Mouse (Mus musculus) CD4-positive helper T cell, adult 2 months (primary cell): Measurements from ENCODE around the gene Npm3.
A peak's percentile ranks its signal among the peaks of the same experiment; 100 is the strongest.

Experiments
- DNase-seq: peaks from one replicate; pipeline ENCODE4 v3.0.0-alpha.2; 2012; ENCODE audit warnings: low read depth, missing footprints, low spot score

Gene Npm3

DNA sequence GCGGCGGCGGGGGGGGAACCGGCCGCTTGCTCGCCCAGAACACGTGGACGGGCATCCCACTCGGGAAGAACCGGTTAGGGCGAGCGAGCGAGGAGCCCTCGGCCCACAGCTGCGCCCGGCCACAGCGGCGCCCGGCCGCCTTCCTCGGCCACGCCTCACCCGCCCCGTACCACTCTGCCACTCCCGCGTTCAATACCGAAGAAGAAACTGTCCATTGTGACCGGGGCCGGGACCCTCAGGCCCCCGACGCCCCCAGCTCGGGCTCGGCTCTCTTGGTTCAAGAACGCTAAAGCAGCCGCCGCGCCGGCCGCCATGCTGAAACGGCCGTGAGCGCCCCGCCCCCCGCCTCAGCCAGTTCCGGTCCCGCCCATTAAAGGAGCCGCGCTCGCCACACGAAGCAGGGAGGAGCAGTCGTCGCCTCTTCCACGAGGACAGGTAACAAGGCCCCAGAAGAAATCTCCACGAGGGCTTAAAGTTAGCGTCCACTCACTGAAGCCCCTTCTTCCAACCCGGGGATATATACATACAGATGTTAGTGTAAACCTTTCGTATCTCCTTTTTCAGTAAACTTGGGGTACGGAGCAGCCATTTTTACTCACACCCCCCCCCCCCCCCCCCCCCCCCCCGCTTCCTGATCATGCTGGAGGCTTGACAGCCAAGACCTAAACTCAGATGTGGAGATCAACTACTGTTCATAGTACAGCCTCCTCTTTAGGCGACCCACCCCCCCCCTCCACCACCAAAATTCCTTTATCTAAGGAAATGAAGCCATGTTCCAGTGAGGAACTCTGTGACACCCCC is at the start of gene Npm3:
Gene Npm3 (minus strand): TSS at position 349 of the 801 bp plus-strand sequence.
- DNase-seq, result peak; percentile 92

DNA sequence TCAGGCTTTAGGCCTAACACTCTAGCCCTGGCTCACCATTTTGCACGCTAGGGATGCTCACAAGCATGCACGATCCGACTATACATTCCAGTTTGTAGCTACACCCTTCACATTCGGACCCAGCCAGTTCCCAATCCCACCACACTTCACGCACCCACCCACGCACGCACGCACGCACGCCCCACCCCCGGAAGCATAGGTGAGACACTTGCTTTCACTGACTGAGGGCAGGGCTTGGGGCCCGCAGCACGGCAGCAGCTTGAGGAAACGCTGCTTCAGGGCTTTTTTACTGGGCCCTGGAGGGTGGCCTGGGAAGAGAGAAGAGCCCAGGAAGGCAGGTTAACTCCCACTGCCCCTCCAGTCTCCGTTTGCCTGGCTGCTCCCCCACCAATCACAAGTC is 47.5 kb upstream of the Npm3 start:
- peak; percentile 75 for DNase-seq

DNA sequence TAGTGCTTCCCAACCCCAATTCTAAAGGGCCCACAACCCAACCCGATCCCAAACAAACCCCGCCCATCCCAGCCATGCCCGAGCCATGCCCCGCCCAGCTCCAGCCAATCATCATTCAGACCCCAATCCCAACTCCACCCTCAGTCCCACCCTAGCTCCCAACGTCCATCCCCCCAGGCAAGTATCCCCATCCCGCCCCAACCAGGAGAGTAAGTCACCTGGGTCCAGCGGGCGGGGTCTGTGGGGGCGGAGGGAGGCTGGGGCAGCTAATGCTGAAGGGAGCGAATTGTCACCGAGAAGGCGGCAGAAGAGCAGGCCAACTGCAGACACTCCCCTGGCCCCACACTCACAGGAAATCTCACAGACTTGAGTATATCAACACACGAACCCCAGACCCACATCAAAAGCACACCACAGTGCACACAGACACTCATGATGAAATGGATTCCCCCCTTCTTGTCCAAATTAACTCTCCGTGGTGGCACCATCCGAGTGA is 46.7 kb upstream of the Npm3 start:
- peak; percentile 90 for DNase-seq

DNA sequence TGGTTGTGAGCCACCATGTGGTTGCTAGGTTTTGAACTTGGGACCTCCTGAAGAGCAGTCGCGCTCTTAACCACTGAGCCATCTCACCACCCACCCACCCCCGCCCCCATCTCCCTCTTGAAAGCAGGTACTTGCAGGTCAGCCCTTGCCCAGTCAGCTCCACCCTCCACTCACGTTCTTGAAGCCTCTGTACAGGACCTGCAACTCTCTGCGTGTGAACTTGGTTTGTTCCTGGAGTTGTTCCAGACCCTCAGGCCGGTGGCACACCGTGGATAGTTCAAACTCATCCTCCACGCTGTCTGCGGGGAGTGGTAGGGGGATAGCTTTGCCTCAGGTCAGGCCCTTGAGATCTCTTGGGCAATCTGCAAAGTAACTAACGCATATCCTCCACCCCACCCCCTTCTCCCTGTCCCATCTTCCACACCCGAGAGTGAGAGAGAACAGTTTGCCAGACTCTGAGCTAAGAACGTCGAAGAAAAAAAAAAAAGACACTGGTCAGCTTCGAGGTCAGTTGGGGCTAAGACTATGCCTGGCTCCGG is 46.1 kb upstream of the Npm3 start:
- no peak for DNase-seq

DNA sequence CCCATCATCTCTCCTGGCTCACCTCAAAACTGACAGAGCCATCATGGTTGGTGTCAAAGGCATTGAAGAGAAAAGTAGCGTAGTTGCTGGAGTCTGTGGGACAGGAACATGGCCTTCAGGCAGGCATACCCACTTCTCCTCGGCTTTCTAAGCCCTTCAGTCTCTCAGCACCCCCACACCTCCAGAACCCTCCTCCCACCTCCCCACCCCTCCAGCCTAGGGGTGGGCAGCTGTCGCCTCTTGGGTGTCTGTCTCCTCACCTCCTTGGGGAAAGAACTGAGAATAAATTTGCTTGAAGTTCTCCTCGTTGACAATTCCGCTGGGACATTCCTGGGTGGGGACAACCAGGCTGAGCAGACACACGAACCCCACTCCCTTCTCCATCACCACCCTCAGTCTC is 45.3 kb upstream of the Npm3 start:
- no peak for DNase-seq

DNA sequence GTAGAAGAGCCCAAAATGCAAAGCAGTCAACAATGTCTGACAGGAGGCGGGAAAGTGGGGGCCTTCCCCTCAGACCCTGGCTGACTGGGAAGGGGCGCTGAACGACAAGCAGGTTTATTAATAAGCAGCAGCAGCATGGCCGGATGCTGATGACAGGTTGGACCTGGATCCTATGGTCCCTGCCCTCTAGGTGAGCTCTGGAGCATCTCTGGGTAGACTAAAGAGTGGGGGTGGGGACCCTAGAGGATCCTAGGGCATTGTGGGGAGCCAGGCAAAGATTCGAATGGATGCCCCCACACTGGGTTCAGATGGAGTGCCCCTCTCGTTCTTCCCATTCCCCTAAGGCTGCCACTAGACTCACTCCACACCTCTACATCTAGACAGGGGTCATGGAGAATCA is 43.0 kb upstream of the Npm3 start:
- no peak for DNase-seq

DNA sequence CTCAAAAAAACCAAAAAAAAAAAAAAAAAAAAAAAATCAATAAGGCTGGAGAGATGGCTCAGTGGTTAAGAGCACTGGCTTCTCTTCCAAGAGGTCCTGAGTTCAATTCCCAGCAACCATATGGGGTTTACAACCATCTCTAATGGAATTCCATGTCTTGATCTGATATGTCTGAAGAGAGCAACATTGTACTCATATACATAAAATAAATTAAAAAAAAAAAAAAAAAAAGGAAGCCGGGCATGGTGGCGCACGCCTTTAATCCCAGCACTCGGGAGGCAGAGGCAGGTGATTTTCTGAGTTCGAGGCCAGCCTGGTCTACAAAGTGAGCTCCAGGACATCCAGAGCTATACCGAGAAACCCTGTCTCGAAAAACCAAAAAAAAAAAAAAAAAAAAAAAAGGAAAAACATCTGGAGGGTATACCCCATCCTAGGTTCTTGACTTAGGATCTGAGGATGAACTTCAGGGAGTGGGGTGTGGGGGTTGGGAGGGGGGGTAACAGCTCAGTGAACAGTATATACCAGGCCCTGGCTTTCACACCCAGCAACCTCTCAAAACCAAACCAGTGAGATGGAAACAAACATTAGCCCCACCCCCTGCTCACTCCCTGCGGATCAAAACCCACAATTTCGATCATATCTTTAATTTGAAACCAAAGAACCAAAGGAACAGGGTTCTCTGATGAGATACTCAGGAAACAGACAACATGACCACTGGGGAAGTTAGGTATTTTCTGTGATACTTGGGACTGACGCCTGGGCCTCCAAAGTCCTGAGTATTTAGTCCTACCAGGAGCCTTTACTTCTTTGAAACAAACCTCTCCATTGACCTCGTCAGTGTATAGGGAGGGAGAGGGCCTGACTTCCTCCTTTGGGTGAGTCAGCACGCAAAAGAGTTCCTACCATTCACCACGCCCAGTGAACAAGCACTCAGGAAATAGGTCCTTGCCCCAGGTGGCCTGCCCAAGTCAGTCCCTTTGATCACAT is 40.8 kb upstream of the Npm3 start:
- peak; percentile 74 for DNase-seq

DNA sequence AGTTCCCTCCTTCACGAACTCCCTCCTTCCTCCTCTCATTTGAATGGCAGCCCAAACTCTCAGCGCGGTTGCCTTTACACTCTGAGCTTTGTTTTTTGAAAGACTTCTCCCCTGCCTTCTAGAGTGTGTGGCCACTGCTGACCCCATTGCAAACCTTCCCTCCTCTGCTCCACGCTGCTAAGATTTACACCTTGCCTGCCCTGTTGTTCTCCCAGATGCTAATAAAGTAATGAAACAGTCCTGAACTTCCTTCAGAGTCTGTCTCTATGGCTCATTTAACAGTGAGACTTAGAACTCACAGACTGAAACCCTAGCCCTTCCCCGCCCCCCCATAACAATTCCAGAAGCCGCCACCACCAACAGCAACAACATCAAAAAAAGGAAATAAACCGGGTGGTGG is 40.0 kb upstream of the Npm3 start:
- DNase-seq, result no peak

DNA sequence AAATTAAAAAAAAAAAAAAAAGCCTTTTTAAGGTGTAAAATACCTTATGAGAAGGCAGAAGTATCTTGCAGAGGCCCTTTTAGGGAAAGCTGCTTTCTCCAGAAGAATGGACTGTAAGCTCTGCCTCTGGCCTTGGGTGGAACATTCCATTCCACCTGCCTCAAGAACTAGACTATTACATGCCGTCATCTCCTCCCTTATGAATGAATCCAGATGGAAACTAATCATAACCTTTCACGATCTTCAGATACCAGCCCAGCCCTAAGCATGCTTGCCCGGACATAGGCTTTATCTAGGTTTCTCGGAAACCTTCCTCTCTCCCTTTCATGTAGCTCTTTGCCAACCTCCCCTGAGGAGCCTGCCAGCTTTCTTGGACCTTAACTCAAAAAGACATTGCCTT is 38.9 kb upstream of the Npm3 start:
- no peak for DNase-seq

DNA sequence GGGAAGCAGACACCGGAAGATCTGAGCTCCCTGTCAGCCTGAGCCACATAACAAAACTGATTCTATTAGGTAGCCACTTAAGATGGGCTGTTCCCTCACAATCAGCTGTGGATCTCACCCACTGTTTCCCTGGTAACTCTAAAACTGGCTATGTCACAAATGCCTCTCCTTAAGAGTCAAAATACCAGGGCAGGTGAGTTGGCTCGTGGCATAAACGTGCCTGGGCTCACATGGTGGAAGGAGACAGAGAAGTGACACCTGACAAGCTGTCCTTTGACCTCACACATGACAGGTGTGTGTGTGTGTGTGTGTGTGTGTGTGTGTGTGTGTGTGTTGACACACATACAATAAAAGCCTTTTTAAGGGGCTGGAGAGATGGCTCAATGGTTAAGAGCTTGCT is 38.1 kb upstream of the Npm3 start:
- no peak for DNase-seq

DNA sequence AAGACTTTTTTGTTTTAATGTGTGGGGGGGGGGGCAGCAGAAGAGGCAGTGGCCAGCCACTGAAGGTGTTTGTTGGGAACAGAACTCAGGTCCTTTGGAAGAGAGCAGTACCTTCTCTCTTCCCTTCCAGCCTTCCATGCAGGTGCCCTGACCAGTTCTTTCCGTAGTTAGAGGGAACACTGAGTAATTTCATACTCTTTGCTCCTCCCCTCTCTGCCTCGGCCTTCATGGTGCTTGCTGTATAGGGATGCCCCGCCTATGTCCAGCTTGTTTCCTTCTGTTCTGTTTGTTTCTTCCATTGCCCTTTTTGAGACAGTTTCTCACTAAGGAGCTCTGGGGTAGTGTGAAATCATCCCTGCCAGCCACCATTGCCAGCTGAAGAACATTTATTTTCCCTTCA is 36.1 kb upstream of the Npm3 start:
- DNase-seq, result no peak

DNA sequence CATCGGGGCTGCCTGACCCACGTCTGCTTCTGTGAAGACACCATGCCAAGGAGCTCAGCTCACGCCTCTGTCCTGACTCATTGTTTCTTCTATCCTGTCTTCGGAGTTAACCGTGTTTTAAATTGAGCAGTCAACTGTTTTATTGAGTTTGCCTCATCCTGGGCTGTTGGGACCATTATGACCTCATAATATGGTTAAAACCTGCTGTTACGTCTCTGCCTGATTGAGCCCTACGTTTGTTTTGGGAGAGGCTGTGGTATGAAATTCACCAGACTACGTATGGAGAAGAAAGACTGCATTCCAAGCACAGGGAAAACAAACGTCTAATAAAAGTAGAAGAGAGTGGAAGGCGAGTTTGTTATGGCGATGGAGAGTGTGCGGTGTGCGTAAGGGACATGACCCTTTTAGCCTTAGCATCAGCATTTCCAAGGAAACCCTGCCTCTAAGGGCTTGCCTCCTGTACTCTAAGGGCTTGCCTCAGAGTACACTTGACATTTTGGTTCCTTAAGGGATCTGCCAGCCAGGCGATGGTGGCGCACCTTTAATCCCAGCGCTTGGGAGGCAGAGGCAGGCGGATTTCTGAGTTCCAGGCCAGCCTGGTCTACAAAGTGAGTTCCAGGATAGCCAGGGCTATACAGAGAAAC is 34.7 kb upstream of the Npm3 start:
- no peak for DNase-seq

DNA sequence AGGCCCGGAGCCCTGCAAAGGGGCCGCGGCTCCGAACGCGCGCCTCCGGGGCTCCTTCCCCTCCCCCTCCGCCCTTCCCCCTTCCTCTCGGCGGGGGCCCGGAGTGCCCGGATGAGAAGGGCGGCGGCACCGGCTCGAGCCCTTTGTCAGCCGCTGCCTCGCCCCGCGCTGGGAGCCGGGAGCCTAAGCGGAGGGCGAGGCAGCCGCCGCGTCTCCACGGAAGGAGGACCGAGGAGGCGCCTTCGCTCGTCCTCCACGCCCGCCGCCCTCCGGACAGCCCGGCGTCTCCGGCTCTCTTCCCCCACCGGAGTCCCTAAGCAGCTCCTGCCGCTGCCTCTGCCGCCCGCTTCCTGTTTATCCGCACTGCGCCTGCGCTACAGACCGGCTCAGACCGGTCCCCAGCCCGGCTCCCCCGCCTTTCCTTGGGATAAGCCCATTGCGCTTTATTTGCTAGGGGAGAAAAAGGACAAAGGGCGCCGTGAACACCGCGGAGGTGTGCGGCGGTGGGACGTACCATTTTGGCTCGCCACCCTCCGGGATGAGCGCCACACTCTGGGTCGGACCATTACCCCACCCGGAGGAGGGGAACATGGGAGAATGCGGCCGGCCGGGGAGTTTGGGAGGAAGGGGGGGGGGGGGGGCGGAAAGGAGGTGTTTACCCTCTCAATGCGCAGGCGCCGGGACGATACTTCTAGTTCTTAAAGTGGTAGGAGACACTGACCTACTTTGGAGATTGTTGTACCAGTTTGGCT is 34.0 kb upstream of the Npm3 start, which contains the start of gene Mgea5:
Gene Mgea5 (minus strand): TSS at position 657 of the 752 bp plus-strand sequence.
- peak; percentile 100 for DNase-seq

DNA sequence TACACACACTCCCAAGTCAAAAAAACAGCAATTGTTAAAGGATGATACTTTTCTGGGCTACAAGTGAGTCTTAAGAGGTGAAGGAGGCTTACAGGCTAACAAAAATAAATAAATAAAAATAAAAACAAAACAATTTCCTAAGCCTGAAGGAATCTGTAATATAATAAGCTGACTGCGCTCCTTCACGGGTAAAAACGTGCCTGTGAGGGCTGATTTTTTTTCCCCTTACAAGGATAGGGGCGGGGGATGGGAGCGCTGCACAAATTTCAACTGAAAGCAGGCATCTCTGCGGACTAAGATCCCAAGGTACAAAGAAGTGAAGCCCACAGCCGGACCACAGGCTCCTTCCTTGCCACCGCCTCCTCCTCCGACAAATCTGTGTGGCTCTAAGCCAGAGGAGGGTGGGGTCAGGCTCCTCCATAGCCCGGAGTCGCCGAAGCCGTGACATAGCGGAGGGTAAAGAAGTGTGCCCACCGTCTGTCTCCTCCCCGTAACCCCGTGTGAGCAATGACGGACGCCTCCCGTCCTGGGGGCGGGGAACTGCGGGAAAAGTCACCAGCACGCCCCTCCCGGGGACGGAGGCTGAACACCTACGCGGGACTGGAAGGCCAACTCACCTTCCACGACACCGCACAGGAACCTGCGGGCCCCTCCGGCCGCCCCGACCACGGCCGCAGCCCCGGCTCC is 33.1 kb upstream of the Npm3 start:
- peak; percentile 76 for DNase-seq

DNA sequence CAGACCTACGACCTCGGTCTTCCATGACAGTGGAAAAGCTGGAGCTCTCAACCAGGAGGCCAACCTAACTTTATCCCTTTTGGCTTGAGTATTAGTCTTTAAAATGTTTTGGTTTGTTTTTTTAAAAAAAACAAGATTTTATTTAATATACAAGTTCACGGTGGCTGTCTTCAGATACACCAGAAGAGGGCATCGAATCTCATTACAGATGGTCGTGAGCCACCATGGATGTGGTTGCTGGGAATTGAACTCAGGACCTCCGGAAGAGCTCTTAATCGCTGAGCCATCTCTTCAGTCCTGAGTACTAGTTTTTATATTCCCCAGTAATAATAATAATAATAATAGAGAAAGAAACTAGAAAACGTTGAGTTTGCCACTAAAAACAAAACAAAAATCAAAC is 32.3 kb upstream of the Npm3 start:
- DNase-seq, result no peak

DNA sequence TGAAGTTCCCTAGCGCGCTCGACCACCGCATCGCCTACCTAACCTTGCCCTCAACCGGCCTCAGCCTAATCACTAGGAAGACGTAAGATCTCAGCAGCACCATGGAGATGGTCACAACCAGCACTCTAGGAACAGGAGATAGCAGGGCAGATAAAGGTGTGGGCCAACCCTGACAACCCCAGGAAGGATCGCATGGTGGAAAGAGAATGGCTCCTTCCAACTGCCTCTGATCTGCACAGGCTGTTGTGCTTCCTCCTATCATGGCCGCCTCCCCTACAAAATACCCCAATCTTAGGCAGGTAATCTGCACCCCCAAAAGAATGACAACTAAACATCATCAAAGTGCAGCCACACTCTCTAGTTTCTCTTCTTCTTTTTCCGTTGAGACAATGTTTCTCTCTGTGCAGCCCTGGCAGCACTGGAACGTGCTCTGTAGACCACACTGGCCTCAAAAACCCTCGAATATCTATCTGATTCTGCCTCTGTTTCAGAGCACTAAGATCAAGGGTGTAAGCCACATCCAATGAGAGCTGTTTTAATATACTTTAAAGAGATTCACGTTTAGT is 31.0 kb upstream of the Npm3 start:
- peak; percentile 40 for DNase-seq

DNA sequence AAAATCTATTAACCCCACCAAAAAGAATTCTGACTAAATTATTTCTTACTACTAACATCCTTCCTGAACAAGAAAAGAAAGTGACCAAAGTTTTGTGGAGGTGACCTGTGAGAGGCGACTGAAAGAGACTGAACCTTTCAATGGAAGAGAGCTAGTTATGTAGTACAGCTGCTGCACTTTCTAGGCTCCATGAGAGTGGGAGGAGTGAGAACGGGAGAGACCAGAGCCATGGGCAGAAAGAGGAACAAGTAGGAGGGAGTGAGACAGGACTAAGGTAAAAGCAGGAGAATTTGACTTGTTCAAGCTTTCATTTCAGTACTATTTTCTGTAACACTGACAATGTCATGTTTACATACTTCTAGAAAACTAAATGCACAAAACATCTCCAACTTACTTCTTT is 26.1 kb upstream of the Npm3 start:
- no peak for DNase-seq

DNA sequence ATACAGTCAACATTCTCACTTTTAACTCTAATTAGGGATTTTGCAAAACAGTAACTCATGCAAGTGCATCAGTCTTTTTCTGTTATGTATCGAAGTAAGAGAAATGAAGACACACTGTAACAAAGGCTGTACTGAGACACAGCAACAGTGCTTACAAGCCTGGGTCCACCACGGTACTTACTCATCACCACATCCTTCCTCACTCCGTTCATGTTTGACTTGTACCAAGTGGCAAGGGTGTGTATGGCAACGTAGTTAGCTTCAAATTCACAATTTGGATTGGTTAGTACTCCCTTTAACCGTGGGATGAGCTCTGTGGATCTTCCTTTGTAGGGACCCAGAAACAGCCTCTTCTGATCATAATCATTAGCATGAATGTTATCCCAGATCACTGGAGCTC is 22.1 kb upstream of the Npm3 start:
- DNase-seq, result no peak

DNA sequence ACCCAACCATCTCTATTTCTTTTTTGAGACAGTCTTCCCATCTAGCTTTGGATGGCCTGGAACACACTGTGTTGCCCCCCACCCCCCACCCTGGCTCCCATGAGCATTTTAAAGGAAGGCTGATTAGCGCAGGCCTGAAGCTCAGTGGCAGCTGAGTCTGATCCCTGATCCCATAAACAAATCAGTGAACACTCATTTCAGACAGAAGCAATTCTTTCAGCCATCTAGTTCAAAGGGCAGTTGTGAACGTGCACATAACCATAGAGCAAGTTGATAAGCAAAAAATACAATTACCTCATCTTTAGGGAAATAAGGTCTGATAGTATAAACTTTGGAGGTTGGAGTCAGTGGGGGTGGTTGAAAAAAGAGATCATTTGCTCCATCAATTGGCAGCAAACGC is 11.4 kb upstream of the Npm3 start:
- DNase-seq, result no peak

DNA sequence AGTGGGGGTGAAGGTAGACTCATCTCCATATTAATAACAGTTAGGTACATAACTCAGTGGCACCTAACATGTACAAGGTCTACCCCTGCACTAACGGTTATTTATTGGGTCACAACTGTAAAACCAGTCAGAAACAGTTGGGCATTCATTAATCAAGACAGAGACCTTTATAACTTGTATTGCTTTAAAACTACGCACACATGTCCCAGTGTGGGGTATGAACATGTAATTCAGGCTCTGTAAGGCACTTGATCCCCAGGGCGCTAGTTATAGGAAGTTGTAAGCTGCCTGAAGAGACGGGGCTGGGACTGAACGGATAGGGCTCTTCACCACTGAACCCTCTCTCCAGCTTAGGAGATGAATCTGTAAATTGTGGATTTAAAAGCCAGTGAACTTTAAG is 9.3 kb upstream of the Npm3 start:
- DNase-seq, result no peak
